Mouse (Mus musculus): ENCODE measurements around the gene Olfr1351.
"Not testable (repeated sequence)": the region's sequence is repeated elsewhere in the genome, so short reads cannot be mapped to it uniquely, and the experiment has no call there.

Gene Olfr1351

GRCm38 (mm10) chr10:79012172-79012571, at the start of gene Olfr1351:
Gene Olfr1351, plus strand, starts transcription at chr10:79012472.
- DNase-seq (ENCODE audit: low spot score in 2 of 2) = no peak

GRCm38 (mm10) chr10:78963009-78963408, 49.3 kb upstream of the Olfr1351 start, which contains the start of gene Olfr1353:
Gene Olfr1353, plus strand, starts transcription at chr10:78963309.
- DNase-seq (ENCODE audit: low spot score in 2 of 2) = not testable (repeated sequence)

GRCm38 (mm10) chr10:78980750-78981149, 31.5 kb upstream of the Olfr1351 start, which contains the start of gene Olfr1352:
Gene Olfr1352, plus strand, starts transcription at chr10:78981050.
- DNase-seq (ENCODE audit: low spot score in 2 of 2) = no peak

- no peak for DNase-seq (ENCODE audit: low spot score in 2 of 2)
Observed at GRCm38 (mm10) chr10:79028441-79028840, 16.2 kb downstream of the Olfr1351 start, which contains the start of gene Olfr57. Gene Olfr57, plus strand, starts transcription at chr10:79028741.

GRCm38 (mm10) chr10:79042457-79042856, 30.2 kb downstream of the Olfr1351 start:
- not testable (repeated sequence) for DNase-seq (ENCODE audit: low spot score in 2 of 2)

- DNase-seq (ENCODE audit: low spot score in 2 of 2) = not testable (repeated sequence)
Observed at GRCm38 (mm10) chr10:79057370-79057769, 45.1 kb downstream of the Olfr1351 start.
